Mouse (Mus musculus): ENCODE measurements around the gene Map3k15.

Map3k15 gene

GRCm38 (mm10) chrX:159988002-159988960 lies at the start of gene Map3k15:
Gene Map3k15 (plus strand): TSS chrX:159988433.
- DNase-seq (ENCODE audit: low read depth) = peak; percentile 84

- DNase-seq (ENCODE audit: low read depth) = no peak
These were observed 45.7 kb upstream of the Map3k15 start for GRCm38 (mm10) chrX:159942569-159942968.

DNA sequence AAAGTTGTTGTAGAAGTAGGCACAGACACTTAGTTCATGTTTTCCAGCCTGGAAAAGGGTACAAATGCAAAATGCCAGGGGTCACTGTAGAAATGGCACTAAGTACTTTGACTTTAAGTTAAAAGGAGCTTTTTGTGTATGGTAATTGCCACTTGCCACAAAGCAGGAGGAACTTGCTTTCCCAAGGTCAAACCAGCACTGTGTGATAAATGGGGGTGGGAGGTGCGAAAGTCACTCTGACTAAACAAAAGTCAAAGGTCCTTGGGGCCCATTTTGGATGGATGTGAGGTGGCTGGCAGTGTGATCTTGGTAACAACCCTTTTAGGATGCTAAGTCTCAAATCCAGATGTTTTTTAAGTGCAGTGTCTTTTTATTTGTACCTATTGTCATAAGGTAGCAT lies 44.6 kb upstream of the Map3k15 start:
- no peak for DNase-seq (ENCODE audit: low read depth)

- no peak for DNase-seq (ENCODE audit: low read depth)
These were observed 34.4 kb upstream of the Map3k15 start for GRCm38 (mm10) chrX:159953546-159954429.

- DNase-seq (ENCODE audit: low read depth) = no peak
These were observed 33.8 kb upstream of the Map3k15 start for GRCm38 (mm10) chrX:159954430-159954779.

GRCm38 (mm10) chrX:159955433-159955832 lies 32.8 kb upstream of the Map3k15 start:
- no peak for DNase-seq (ENCODE audit: low read depth)

DNA sequence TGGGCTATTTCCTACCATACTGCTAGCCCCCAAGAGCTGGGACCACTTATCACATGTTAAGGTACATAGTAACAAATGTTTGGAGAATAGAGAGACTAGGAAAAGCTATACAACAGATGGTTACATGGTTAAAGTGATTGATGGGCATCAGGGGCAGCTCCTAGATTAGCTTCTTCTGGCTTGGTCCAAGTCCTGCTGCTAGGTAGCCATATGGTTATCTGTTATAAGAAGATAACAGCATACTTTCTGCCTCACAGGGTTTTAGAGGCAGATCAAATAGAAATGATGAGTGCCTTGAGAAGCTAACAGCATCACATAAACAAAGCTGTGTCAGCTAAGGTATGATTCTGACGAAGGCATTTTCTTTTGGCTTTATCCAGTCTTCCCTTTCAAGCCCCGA lies 26.8 kb upstream of the Map3k15 start:
- DNase-seq (ENCODE audit: low read depth) = no peak

- peak; percentile 69 for DNase-seq (ENCODE audit: low read depth)
These were observed 25.0 kb upstream of the Map3k15 start for GRCm38 (mm10) chrX:159963273-159963672.

DNA sequence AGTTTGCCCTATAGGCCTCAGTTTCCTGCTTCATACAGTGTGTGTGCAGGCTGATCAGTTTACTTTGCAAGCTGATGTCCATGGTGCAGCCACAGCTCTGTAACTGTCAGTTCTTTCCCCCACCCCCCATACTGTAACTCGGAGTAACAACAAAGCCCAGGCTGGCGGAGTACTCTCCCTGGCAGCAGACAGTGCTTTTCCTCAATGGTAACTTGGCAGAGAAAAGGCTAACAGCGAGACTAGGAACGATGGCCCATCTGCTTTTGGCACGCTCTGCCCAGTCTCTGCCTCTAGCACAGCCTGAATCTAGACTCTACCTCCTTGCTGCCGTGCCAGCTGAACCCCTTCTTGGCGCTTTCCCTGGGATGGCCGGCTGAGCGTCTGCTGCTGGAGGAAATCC lies 24.3 kb upstream of the Map3k15 start:
- DNase-seq (ENCODE audit: low read depth) = no peak

DNA sequence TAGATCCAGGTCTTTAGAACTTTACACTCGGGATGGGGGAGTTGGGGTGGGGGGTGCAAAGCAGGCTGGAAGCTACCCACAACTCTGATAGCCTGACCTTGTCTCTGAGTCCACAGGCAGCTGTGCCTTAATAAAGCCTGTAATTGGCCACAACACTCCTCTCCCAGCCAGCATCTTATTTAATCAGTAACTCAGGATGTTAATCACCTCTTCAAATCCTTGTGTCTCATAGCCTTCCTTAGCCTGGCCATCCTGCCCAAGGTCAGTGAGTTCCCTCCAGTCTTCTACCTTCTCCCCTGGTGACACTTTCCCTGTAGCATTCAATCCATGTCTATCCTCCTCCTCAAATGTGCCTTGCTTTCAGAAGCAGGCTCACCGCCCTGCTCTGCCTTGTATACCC lies 19.2 kb upstream of the Map3k15 start:
- no peak for DNase-seq (ENCODE audit: low read depth)

DNA sequence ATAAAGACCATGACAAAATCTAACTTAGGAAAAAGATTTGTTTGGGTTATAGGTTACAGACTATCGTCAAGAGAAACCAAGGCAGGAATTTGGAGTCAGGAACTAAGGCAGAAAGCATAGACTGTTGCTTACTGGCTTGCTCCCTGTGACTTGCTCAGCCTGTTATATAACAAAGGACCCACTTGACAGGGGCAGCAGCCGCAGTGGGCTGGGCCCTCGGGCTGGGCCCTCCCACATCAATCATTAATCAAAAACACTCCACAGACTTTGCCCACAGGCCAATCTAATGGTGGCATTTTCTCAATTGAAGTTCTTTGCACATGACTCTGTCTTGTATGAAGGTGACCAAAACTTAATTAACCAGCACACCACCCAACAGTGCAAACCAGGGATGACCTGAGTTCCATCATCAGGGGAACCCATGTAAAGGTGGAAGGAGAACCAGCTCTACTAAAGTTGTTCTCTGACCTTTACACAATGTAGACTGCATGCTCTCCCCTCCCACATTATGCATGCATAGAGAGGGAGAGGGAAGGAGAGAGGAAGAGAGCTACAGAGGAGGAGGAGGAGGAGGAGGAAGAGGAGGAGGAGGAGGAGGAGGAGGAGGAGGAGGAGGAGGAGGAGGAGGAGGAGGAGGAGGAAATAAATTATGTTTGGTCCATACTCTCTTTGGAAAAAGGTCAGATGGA lies 17.0 kb upstream of the Map3k15 start:
- DNase-seq (ENCODE audit: low read depth) = no peak

DNA sequence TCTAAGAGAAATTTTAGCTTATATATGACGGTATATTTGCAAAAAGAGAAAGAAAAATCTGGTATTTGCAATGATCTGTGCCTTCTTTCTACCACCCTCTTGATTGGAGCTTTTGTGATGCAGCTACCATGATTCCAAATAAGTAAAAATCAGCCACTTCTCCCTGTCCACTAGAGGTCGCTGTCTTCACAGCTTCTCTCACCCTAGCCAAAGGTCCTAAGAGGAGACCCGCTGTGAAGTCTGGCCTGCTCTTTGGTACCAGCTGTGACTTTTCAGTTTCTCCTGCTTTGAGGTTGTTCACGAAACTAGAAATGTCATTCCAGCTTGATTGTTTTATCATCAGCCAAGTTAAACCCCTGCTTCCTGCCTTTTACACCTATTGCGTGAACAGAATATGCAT lies 14.5 kb upstream of the Map3k15 start:
- peak; percentile 57 for DNase-seq (ENCODE audit: low read depth)

- DNase-seq (ENCODE audit: low read depth) = no peak
These were observed 12.0 kb upstream of the Map3k15 start for GRCm38 (mm10) chrX:159976243-159976642.

GRCm38 (mm10) chrX:159995808-159996207 lies 7.6 kb downstream of the Map3k15 start:
- DNase-seq (ENCODE audit: low read depth) = no peak

GRCm38 (mm10) chrX:160053306-160053705 lies 65.1 kb downstream of the Map3k15 start:
- no peak for DNase-seq (ENCODE audit: low read depth)

DNA sequence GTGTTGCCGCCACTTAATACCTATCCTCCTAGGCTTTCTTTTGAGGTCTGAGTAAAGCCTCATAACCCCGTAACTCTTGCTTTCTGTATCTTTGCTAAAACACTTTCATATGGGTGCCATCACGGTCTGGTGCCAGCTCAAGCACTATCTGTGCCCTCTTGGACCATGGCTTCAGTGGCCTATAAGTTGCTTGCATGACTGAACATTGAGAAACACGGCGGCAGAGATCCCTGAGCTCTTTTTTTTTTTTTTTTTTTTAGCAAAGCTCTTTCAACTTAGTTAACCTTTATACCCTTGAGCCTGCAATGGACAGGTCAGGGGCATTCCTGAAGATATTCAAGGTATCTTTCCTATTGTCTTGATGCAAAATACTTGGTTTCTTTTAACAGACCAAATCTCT lies 66.4 kb downstream of the Map3k15 start:
- DNase-seq (ENCODE audit: low read depth) = no peak

GRCm38 (mm10) chrX:160091973-160092372 lies 103.7 kb downstream of the Map3k15 start:
- DNase-seq (ENCODE audit: low read depth) = no peak

DNA sequence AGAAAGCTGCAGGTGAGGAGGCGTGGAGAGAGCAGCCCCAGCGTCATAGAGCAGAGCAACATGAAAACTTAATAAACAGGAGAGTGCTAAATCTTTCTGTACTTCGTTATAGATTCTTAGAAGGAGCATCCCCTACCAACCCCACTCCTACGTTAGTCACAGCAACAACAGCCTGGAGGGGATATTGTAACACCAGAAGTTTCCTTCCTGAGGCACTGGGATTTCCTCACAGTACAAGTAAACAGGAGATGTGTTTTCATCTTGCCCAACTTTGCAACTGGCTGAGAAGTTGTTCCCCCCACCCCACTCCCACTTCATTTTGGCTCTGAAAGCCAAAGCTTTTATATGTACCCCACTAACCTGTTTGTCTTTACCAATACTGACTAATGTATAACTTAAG lies 119.6 kb downstream of the Map3k15 start:
- no peak for DNase-seq (ENCODE audit: low read depth)

GRCm38 (mm10) chrX:160113777-160114176 lies 125.5 kb downstream of the Map3k15 start:
- DNase-seq (ENCODE audit: low read depth) = no peak

GRCm38 (mm10) chrX:160116074-160116473 lies 127.8 kb downstream of the Map3k15 start:
- no peak for DNase-seq (ENCODE audit: low read depth)

DNA sequence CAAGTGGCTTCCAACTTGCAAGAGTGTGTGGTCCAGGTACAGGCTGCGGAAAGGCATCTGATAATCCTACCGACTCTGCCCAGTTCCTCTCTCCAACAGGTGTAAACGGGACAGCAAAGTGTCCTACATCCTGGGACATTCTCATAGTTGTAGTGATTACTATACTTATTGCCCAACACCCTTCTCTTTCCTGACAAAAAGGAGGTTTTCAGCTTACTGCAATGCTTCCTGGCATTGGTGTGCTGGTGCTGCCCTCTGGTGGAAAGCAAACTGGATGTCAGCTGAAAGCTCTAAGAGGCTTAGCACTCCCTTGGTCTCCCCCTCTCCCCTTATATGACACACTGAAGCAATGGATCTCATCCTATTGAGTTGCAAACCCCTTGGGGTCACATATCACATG lies 128.4 kb downstream of the Map3k15 start:
- peak; percentile 60 for DNase-seq (ENCODE audit: low read depth)

DNA sequence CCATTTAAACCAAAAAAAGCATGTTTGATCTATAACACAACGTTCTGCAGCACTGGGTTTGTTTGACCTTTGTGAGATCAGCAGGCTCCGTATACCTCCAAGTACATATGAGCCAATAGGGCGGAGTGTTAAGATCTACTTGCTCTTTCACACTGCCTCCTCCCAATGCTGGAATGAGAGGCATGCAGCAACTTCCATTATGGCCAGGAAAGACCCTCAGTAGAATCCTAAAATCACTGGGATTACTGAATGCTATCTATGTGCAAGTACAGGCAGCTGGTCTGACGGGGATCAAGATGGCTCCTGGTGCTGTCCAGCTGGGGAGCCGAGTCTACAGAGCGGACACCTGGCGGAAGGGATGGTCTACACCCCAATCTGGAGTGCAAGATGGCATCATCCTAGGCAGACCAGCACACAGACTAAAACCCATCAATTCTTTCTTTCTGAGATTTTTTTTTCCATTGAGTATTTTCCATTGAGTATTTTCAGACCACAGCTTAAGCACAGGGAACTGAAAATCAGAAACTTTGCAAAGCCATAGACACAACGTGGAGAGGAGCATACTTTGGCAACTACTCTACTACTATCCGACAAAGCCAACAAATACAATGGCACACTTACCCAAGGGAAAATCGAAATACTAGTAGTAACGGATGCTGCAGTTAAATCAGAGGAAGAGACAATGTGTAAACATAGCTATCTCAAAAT lies 146.1 kb downstream of the Map3k15 start:
- no peak for DNase-seq (ENCODE audit: low read depth)

All from naive thymus-derived CD4-positive, alpha-beta T cell, adult 2 months (primary cell).